32 mouse cellular contexts compared by ENCODE assay signal in the genomic region with DNA sequence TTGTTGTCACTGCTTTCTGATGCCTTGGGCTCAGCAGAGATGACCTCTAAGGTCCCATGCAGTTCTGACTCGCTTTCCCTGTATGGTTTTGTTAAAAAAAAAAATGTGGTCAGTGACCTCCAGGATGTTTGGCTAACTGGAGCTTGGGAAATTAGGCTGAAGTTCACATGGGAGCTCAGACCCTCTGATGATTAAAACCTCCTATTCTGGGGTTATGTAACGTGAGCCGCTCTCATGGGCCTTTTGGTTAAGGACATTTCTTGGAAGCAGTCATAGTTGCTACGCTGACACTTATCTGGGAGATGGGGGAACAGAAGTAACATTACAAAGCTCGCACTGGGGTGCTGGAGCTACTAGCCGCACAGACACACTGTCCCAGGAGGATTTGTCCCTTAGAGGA.
DNase-seq lines count a peak whose midpoint lies in the region; ATAC-seq and TF ChIP-seq lines count a peak whose summit lies in the region.
"Had no signal": no experiment of that assay in that cellular context is flagged by ENCODE, and none has a peak within 500 bp of the region (broad histone marks: within the 10 kb centered on the region; RNA-seq: fewer than 3 reads in every experiment).

No protein-coding gene starts in this region.

- no peak for TF ChIP-seq POLR2A in liver, adult 2 months (IDR thresholded peaks at IDR 0.05; ENCODE audit: extremely low read depth, insufficient read depth, low read length)

- H3K27ac ChIP-seq in liver, adult 2 months (replicated peaks; ENCODE audit: insufficient read depth, low read depth, low read length), result peak overlapping the region; percentile 24; the same call in 1 of the 2 replicates
- H3K27ac ChIP-seq in liver, embryonic 11.5 days (ENCODE audit: low read depth, low read length), result no peak overlapping the region
- peak overlapping the region; percentile 24; the same call in 1 of the 2 replicates for H3K27ac ChIP-seq in embryonic facial prominence, embryonic 10.5 days (replicated peaks)
- H3K27ac ChIP-seq: embryonic facial prominence, embryonic 15.5 days; forebrain, embryonic 13.5 days; hindbrain, embryonic 15.5 days; limb, embryonic 12.5 days; liver, embryonic 14.5 days; lung, embryonic 15.5 days; neural tube, embryonic 15.5 days; stomach, embryonic 15.5 days had no signal

- H3K27me3 ChIP-seq in liver, adult 2 months (ENCODE audit: control insufficient read depth, insufficient read depth, low read length), result no peaks in the 10 kb centered on the region
- no peaks in the 10 kb centered on the region for H3K27me3 ChIP-seq in liver, embryonic 11.5 days (replicated peaks; ENCODE audit: control insufficient read depth, insufficient read depth, low read length)
- 0 out of 2 replicates have a peak, but pooled peaks cover 5% of the 10 kb centered on the region for H3K27me3 ChIP-seq in embryonic facial prominence, embryonic 10.5 days (replicated peaks; ENCODE audit: low read depth, poor library complexity, severe bottlenecking)
- H3K27me3 ChIP-seq: CH12.LX; lung, embryonic 15.5 days; neural tube, embryonic 15.5 days; stomach, embryonic 15.5 days had no signal

- H3K79me2 ChIP-seq in liver, adult 2 months (ENCODE audit: control insufficient read depth, insufficient read depth, low read length), result no peaks in the 10 kb centered on the region

- no peak for TF ChIP-seq CTCF in liver, adult 2 months (IDR thresholded peaks at IDR 0.05; ENCODE audit: low read depth, low read length)

- H3K4me2 ChIP-seq in liver, embryonic 11.5 days, result no peak overlapping the region
- H3K4me2 ChIP-seq: embryonic facial prominence, embryonic 15.5 days; forebrain, embryonic 13.5 days; heart, embryonic 11.5 days; hindbrain, embryonic 15.5 days; limb, embryonic 12.5 days; lung, embryonic 15.5 days; neural tube, embryonic 15.5 days; stomach, embryonic 15.5 days had no signal

- H3K36me3 ChIP-seq in liver, adult 2 months (ENCODE audit: control insufficient read depth, insufficient read depth, low read length), result no peaks in the 10 kb centered on the region
- no peaks in the 10 kb centered on the region for H3K36me3 ChIP-seq in liver, embryonic 11.5 days (ENCODE audit: control insufficient read depth, insufficient read depth, low read length)
- no peaks in the 10 kb centered on the region for H3K36me3 ChIP-seq in embryonic facial prominence, embryonic 10.5 days (replicated peaks)
- H3K36me3 ChIP-seq: embryonic facial prominence, embryonic 15.5 days; hindbrain, embryonic 15.5 days; limb, embryonic 12.5 days; lung, embryonic 15.5 days; neural tube, embryonic 15.5 days; stomach, embryonic 15.5 days had no signal

- peak; percentile 97 for DNase-seq in heart, adult 11 months
- no peak for DNase-seq in heart, postnatal 4 days
- DNase-seq in liver, adult 2 months (ENCODE audit: extremely low read depth, low read depth, low spot score), result peak; percentile 79
- DNase-seq in liver, embryonic 11.5 days (ENCODE audit: low spot score), result no peak
- DNase-seq in adipocyte (ENCODE audit: low spot score), result peak; percentile 45
- no peak for DNase-seq in embryonic facial prominence, embryonic 10.5 days (ENCODE audit: low spot score)
- DNase-seq in right cerebral cortex, postnatal 10 days (ENCODE audit: low spot score in 2 of 2), result no peak
- DNase-seq in lung, postnatal 25 days (ENCODE audit: low spot score), result no peak
- DNase-seq: adrenal gland, postnatal 36 days; cerebellum, adult 2 months; cerebellum, postnatal 14 days; gastrocnemius, postnatal 36 days; kidney, adult 18-20 months; kidney, postnatal 14 days; layer of hippocampus, adult 9-11 months; lung, postnatal 4 days; midbrain, embryonic 14.5 days; retina, postnatal 1 day; right cerebral cortex, postnatal 25 days had no signal

- H3K9me3 ChIP-seq in liver, embryonic 11.5 days (ENCODE audit: control insufficient read depth, low read length), result no peaks in the 10 kb centered on the region
- no peaks in the 10 kb centered on the region for H3K9me3 ChIP-seq in embryonic facial prominence, embryonic 10.5 days
- H3K9me3 ChIP-seq: embryonic facial prominence, embryonic 15.5 days; forebrain, embryonic 13.5 days; hindbrain, embryonic 15.5 days; limb, embryonic 12.5 days; lung, embryonic 15.5 days; megakaryocyte, embryonic 14.5 days; neural tube, embryonic 15.5 days; stomach, embryonic 15.5 days had no signal

- peaks cover 13% of the 10 kb centered on the region for H3K4me1 ChIP-seq in liver, adult 2 months (ENCODE audit: control insufficient read depth, insufficient read depth, low read length)
- no peaks in the 10 kb centered on the region for H3K4me1 ChIP-seq in liver, embryonic 11.5 days (replicated peaks; ENCODE audit: control insufficient read depth, insufficient read depth, low read length)
- H3K4me1 ChIP-seq in embryonic facial prominence, embryonic 10.5 days, result peaks cover 44% of the 10 kb centered on the region
- H3K4me1 ChIP-seq: forebrain, embryonic 13.5 days; stomach, embryonic 15.5 days had no signal

- no peak overlapping the region for H3K4me3 ChIP-seq in liver, adult 2 months (ENCODE audit: insufficient read depth, low read depth, low read length)
- no peak overlapping the region for H3K4me3 ChIP-seq in liver, embryonic 11.5 days (ENCODE audit: low read depth, low read length)
- H3K4me3 ChIP-seq in embryonic facial prominence, embryonic 10.5 days, result no peak overlapping the region
- H3K4me3 ChIP-seq: embryonic facial prominence, embryonic 15.5 days; forebrain, embryonic 13.5 days; hindbrain, embryonic 15.5 days; limb, embryonic 12.5 days; lung, embryonic 15.5 days; megakaryocyte, embryonic 14.5 days; neural tube, embryonic 15.5 days; stomach, embryonic 15.5 days had no signal

- ATAC-seq in liver, embryonic 11.5 days (replicated peaks; ENCODE audit: low FRiP score), result no peak
- ATAC-seq: activated CD4-positive, CD25-positive, alpha-beta regulatory T cell, adult 4 months; forebrain, embryonic 13.5 days; inflammation-experienced regulatory T-cells, adult 6 months had no signal

- 27% methylated on average over 6 of the region's 6 CpGs for WGBS in liver, adult 2 months
- 69% methylated on average over 6 of the region's 6 CpGs for WGBS in liver, embryonic 11.5 days
- 55% methylated on average over 6 of the region's 6 CpGs for WGBS in embryonic facial prominence, embryonic 10.5 days

- H3K9ac ChIP-seq in liver, adult 2 months (ENCODE audit: low read depth, low read length), result peak overlapping the region; percentile 33
- H3K9ac ChIP-seq in liver, embryonic 11.5 days (ENCODE audit: low read depth, low read length), result no peak overlapping the region
- H3K9ac ChIP-seq: embryonic facial prominence, embryonic 15.5 days; forebrain, embryonic 13.5 days; hindbrain, embryonic 15.5 days; limb, embryonic 12.5 days; liver, embryonic 14.5 days; lung, embryonic 15.5 days; neural tube, embryonic 15.5 days; stomach, embryonic 15.5 days had no signal

Comparison
In these comparisons a context has a peak if more than half of its experiments do, and no peak if none do; other contexts are left out.
1. DNase-seq: peak in heart, adult 11 months (single experiment), liver, adult 2 months (single experiment) and adipocyte (single experiment); none in heart, postnatal 4 days (single experiment), liver, embryonic 11.5 days (single experiment), embryonic facial prominence, embryonic 10.5 days (single experiment), right cerebral cortex, postnatal 10 days (0 of 2) and lung, postnatal 25 days (single experiment).